Mouse (Mus musculus) heart, adult 2 months (tissue): ENCODE data around the gene Kremen1.

Experiments used
- CTCF ChIP-seq: fragments of 200-600 bp; IDR thresholded peaks from 2 replicates; pipeline ENCODE4 v1.8.1; 2022; ENCODE audit warnings: antibody characterized with exemption, mild to moderate bottlenecking, moderate library complexity
- POLR2A ChIP-seq: fragments of 200-500 bp; IDR thresholded peaks from 2 replicates; pipeline ENCODE4 v1.6.1; 2011; ENCODE audit warnings: mild to moderate bottlenecking, low read depth, low read length, control low read depth; ENCODE audit not compliant: insufficient read depth

DNA sequence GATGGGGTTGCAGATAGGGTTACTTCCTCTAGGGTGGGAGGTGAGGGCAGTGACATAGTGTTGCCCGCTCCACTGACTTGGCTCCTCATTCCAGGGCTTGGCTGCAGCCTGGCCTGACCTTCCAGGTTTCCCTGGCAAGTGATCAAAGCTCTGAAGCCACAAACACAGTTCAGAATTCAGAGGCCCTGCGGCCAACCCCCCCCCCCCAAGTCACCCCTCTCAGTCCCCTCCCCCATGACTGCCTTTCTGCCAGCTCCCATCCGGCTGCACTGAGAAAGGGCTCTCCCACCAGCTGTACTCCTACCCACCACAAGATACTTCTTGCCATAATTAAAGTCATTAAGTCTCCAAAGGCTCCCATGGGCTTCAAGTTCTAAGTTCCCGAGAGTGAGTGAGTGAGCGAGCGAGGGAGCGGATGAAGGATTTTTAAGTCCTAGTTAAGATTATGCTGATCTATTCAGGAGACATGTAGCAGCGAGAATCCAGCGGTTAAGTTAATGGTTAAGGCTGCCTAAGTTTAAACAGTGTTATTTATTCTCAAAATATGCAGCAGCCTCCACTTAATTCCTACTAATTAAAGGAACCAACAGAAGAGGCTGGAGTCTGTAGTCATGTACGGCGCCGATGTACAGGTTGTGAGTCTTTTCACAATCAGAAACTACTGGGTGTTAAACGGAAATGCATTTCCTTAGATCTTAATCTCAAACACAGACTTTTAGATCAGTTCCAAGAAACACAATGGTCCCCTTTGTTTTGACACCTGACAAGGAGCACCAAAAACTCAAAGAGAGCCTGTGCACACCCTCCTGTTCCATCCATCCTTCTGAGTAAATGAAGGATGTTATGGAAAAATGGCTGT is 36.0 kb upstream of the Kremen1 start:
- TF ChIP-seq CTCF (no peak), POLR2A (no peak)
